Mouse (Mus musculus): Measurements from ENCODE around the gene Recql5. TPM values are rescaled to one million over a fixed set of nuclear protein-coding genes. Genes with fewer than 3 reads are reported as not detected.

Gene Recql5
- polyA plus RNA-seq (2014; fragmentation: Nextera tagmentation; extraction: Ambion mirVana): 16.7 and 17.2 TPM in 2 replicates

GRCm38 (mm10) chr11:115933108-115933746 is at the start of gene Recql5, which contains the start of gene Sap30bp:
TSS of gene Recql5 (minus strand) at chr11:115933477.
TSS of gene Sap30bp (plus strand) at chr11:115933282.
- H3K4me2 ChIP-seq (replicated peaks): peak within 1 kb of the TSS; percentile 99
- peaks cover 34% of the 10 kb centered on the region for H3K36me3 ChIP-seq (replicated peaks; ENCODE audit: control insufficient read depth, insufficient read depth)
- no peaks in the 10 kb centered on the region for H3K27me3 ChIP-seq (ENCODE audit: control insufficient read depth, insufficient read depth, low read length)
- peak within 1 kb of the TSS; percentile 77 for H3K9ac ChIP-seq
- peak; percentile 99 for ATAC-seq (ENCODE audit: low FRiP score)
- H3K9me3 ChIP-seq (ENCODE audit: control insufficient read depth, low read length): no peaks in the 10 kb centered on the region
- peak within 1 kb of the TSS; percentile 77 for H3K4me3 ChIP-seq (replicated peaks; ENCODE audit: low read length)
- H3K4me1 ChIP-seq (replicated peaks; ENCODE audit: control insufficient read depth, insufficient read depth, low read length): peaks cover 23% of the 10 kb centered on the region
- 1% methylated on average over 28 of the region's 28 CpGs for WGBS
- peak within 1 kb of the TSS; percentile 34 for H3K27ac ChIP-seq
- peak; percentile 100 for DNase-seq (ENCODE audit: low spot score)

- no peaks in the 10 kb centered on the region for H3K4me1 ChIP-seq (replicated peaks; ENCODE audit: control insufficient read depth, insufficient read depth, low read length)
- H3K27ac ChIP-seq: no peak overlapping the region
- ATAC-seq (ENCODE audit: low FRiP score) (no peak), DNase-seq (ENCODE audit: low spot score) (no peak)
- H3K4me2 ChIP-seq (replicated peaks): no peak overlapping the region
- H3K9ac ChIP-seq: no peak overlapping the region
- H3K4me3 ChIP-seq (replicated peaks; ENCODE audit: low read length): no peak overlapping the region
- peaks cover 2% of the 10 kb centered on the region; the same call in 1 of the 2 replicates for H3K27me3 ChIP-seq (ENCODE audit: control insufficient read depth, insufficient read depth, low read length)
- H3K36me3 ChIP-seq (replicated peaks; ENCODE audit: control insufficient read depth, insufficient read depth): no peaks in the 10 kb centered on the region
- 86% methylated on average over 15 of the region's 15 CpGs for WGBS
- H3K9me3 ChIP-seq (ENCODE audit: control insufficient read depth, low read length): no peaks in the 10 kb centered on the region
These were observed 49.2 kb upstream of the Recql5 start for GRCm38 (mm10) chr11:115982472-115982871.

DNA sequence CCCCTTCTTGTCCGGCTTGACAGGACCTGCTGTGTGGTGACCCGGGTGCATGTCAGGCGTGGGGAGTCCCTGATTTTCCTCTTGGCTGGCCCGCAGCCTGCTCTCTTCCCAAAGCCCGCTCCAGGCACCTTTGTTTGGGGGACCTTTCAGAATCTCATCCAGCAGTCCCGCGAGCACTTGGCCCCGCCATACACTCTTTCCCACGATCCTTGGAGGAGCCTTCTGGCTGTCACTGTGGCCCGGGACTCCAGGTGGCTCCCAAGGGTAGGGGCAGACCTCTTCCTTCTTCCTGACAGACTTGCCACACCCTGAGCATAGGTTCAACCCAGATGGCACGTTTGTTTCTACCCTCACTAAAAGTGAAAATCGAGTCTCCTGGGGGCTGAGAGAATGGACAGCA is 42.3 kb upstream of the Recql5 start:
- no peak overlapping the region for H3K27ac ChIP-seq
- H3K9me3 ChIP-seq (ENCODE audit: control insufficient read depth, low read length): no peaks in the 10 kb centered on the region
- H3K4me3 ChIP-seq (replicated peaks; ENCODE audit: low read length): peak overlapping the region; percentile 36
- no peak overlapping the region for H3K9ac ChIP-seq
- DNase-seq (ENCODE audit: low spot score): no peak
- 30% methylated on average over 12 of the region's 12 CpGs for WGBS
- H3K27me3 ChIP-seq (ENCODE audit: control insufficient read depth, insufficient read depth, low read length): peaks cover 47% of the 10 kb centered on the region
- ATAC-seq (ENCODE audit: low FRiP score): no peak
- no peaks in the 10 kb centered on the region for H3K4me1 ChIP-seq (replicated peaks; ENCODE audit: control insufficient read depth, insufficient read depth, low read length)
- H3K4me2 ChIP-seq (replicated peaks): 0 out of 2 replicates have a peak overlapping the region, but pooled peaks have one; percentile 57
- H3K36me3 ChIP-seq (replicated peaks; ENCODE audit: control insufficient read depth, insufficient read depth): no peaks in the 10 kb centered on the region

DNA sequence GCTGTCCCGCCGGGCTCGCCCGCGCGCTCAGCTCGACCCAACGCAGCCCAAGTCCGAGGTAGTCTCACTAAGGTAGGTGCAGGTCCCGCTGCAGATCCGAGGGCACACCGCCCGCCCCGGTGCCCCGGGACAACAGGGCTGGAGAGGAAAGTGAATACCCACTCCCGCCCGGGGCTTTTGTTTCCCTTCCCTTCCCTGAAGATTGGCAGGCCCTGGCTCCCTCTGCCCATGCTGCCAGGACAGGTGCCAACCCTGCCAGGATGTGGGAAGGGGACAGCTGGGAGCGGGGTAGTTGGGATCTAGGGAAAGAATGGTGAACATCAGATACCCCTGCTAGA is 41.8 kb upstream of the Recql5 start:
- no peaks in the 10 kb centered on the region for H3K36me3 ChIP-seq (replicated peaks; ENCODE audit: control insufficient read depth, insufficient read depth)
- no peaks in the 10 kb centered on the region for H3K4me1 ChIP-seq (replicated peaks; ENCODE audit: control insufficient read depth, insufficient read depth, low read length)
- no peak overlapping the region for H3K27ac ChIP-seq
- WGBS: 5% methylated on average over 16 of the region's 18 CpGs
- H3K4me3 ChIP-seq (replicated peaks; ENCODE audit: low read length): peak overlapping the region; percentile 36
- peak overlapping the region; percentile 57 for H3K4me2 ChIP-seq (replicated peaks)
- peak overlapping the region; percentile 47 for H3K9ac ChIP-seq
- H3K9me3 ChIP-seq (ENCODE audit: control insufficient read depth, low read length): no peaks in the 10 kb centered on the region
- peaks cover 47% of the 10 kb centered on the region for H3K27me3 ChIP-seq (ENCODE audit: control insufficient read depth, insufficient read depth, low read length)
- ATAC-seq (ENCODE audit: low FRiP score) (peak; percentile 11; the same call in 1 of the 2 replicates), DNase-seq (ENCODE audit: low spot score) (no peak)

DNA sequence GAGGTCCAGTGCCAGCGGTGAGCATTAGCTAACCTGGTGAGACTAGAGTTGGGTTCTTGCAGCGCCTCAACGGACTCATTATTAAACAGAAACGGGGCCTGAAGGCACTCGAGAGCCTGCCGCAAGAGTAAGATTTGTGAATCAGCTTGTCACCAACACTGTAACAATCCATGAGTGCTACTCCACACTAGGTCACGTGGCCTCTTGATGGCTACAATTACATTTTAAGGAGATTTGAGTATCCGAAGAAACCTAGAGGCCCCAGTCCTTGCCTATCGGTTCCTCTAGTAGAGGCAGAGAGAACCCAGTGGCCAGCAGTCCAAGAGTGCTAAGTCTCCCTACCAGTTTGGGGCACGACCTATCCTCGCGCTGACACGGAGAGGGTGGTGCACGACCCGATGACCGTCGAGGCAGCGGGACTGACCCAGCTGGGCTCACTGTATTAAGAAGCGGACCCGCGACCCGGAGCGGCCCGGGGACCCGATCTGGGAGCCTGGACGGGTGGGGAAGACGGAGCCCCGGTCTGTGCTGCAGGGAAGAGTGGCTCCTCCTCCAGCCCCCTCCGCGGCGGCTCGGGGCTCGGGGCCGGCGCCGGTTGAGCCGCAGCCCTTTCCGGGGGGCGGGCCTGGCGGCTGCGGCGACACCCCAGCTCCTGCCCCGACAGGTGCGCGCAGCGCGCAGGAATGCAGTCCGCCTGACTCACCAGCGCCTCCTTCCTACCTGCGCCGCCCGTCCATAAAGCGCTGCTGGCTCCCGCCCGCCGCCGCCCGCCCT is 41.2 kb upstream of the Recql5 start, which contains the start of gene Itgb4:
Itgb4 (plus strand) TSS at position 401 of the 774 bp plus-strand sequence.
- no peaks in the 10 kb centered on the region for H3K36me3 ChIP-seq (replicated peaks; ENCODE audit: control insufficient read depth, insufficient read depth)
- peak within 1 kb of the TSS; percentile 47 for H3K9ac ChIP-seq
- H3K9me3 ChIP-seq (ENCODE audit: control insufficient read depth, low read length): no peaks in the 10 kb centered on the region
- 11% methylated on average over 51 of the region's 58 CpGs for WGBS
- H3K4me1 ChIP-seq (replicated peaks; ENCODE audit: control insufficient read depth, insufficient read depth, low read length): no peaks in the 10 kb centered on the region
- peak within 1 kb of the TSS; percentile 36 for H3K4me3 ChIP-seq (replicated peaks; ENCODE audit: low read length)
- peak within 1 kb of the TSS; percentile 57 for H3K4me2 ChIP-seq (replicated peaks)
- no peak for DNase-seq (ENCODE audit: low spot score)
- H3K27ac ChIP-seq: no peak within 1 kb of the TSS
- ATAC-seq (ENCODE audit: low FRiP score): peak; percentile 31; the same call in 1 of the 2 replicates
- peaks cover 47% of the 10 kb centered on the region for H3K27me3 ChIP-seq (ENCODE audit: control insufficient read depth, insufficient read depth, low read length)

- Histone ChIP-seq H3K27me3 (ENCODE audit: control insufficient read depth, insufficient read depth, low read length) (peaks cover 32% of the 10 kb centered on the region), H3K9ac (no peak overlapping the region), H3K4me2 (replicated peaks) (no peak overlapping the region), H3K27ac (no peak overlapping the region), H3K4me3 (replicated peaks; ENCODE audit: low read length) (no peak overlapping the region), H3K36me3 (replicated peaks; ENCODE audit: control insufficient read depth, insufficient read depth) (peaks cover 11% of the 10 kb centered on the region), H3K9me3 (ENCODE audit: control insufficient read depth, low read length) (no peaks in the 10 kb centered on the region), H3K4me1 (replicated peaks; ENCODE audit: control insufficient read depth, insufficient read depth, low read length) (no peaks in the 10 kb centered on the region)
- ATAC-seq (ENCODE audit: low FRiP score) (no peak), DNase-seq (ENCODE audit: low spot score) (no peak)
- WGBS: 69% methylated on average over 6 of the region's 6 CpGs
These were observed 37.7 kb upstream of the Recql5 start for GRCm38 (mm10) chr11:115971016-115971415.

GRCm38 (mm10) chr11:115970006-115970673 is 36.9 kb upstream of the Recql5 start:
- Histone ChIP-seq H3K9ac (no peak overlapping the region), H3K4me2 (replicated peaks) (no peak overlapping the region), H3K27me3 (ENCODE audit: control insufficient read depth, insufficient read depth, low read length) (peaks cover 23% of the 10 kb centered on the region), H3K9me3 (ENCODE audit: control insufficient read depth, low read length) (no peaks in the 10 kb centered on the region), H3K27ac (no peak overlapping the region), H3K4me3 (replicated peaks; ENCODE audit: low read length) (no peak overlapping the region), H3K4me1 (replicated peaks; ENCODE audit: control insufficient read depth, insufficient read depth, low read length) (no peaks in the 10 kb centered on the region), H3K36me3 (replicated peaks; ENCODE audit: control insufficient read depth, insufficient read depth) (peaks cover 20% of the 10 kb centered on the region)
- DNase-seq (ENCODE audit: low spot score): no peak
- no peak for ATAC-seq (ENCODE audit: low FRiP score)
- WGBS: 64% methylated on average over 15 of the region's 15 CpGs

GRCm38 (mm10) chr11:115968731-115969405 is 35.6 kb upstream of the Recql5 start:
- H3K4me2 ChIP-seq (replicated peaks): no peak overlapping the region
- ATAC-seq (ENCODE audit: low FRiP score) (no peak), DNase-seq (ENCODE audit: low spot score) (no peak)
- WGBS: 67% methylated on average over 5 of the region's 5 CpGs
- H3K4me1 ChIP-seq (replicated peaks; ENCODE audit: control insufficient read depth, insufficient read depth, low read length): no peaks in the 10 kb centered on the region
- peaks cover 11% of the 10 kb centered on the region for H3K27me3 ChIP-seq (ENCODE audit: control insufficient read depth, insufficient read depth, low read length)
- no peak overlapping the region for H3K27ac ChIP-seq
- no peak overlapping the region for H3K4me3 ChIP-seq (replicated peaks; ENCODE audit: low read length)
- peaks cover 33% of the 10 kb centered on the region for H3K36me3 ChIP-seq (replicated peaks; ENCODE audit: control insufficient read depth, insufficient read depth)
- no peaks in the 10 kb centered on the region for H3K9me3 ChIP-seq (ENCODE audit: control insufficient read depth, low read length)
- H3K9ac ChIP-seq: no peak overlapping the region

Data from hindbrain, embryonic 14.5 days (tissue).